Mouse (Mus musculus) erythroid progenitor cell, adult 5-6 weeks (primary cell): Measurements from ENCODE around the gene Zfp981. TPM values are rescaled to one million over a fixed set of nuclear protein-coding genes. Genes with fewer than 3 reads are reported as not detected.

Experiments used
- total RNA-seq, 2 experiments: library from RNA; stranded (forward) in 1 of 2; stranded (reverse) in 1 of 2; fragments of 150-400 nt in 1 of 2; fragments of 186-747, 209-891 nt in 1 of 2; gene quantifications; 2 replicates each; pipeline versions ENCODE4 v1.2.3 to v1.2.4; 2015 to 2017; ENCODE audit warnings: low replicate concordance in 2 of 2

Gene Zfp981
- total RNA-seq, 2 experiments from 2014 or later = not detected

Other genes starting within 250 kb of the Zfp981 start
- gene Zfp992, start 53.0 kb upstream of the Zfp981 start, total RNA-seq (2015; ENCODE audit: low replicate concordance) = 2.2 and 3.4 TPM in 2 replicates
- gene Zfp992, start 53.0 kb upstream of the Zfp981 start, total RNA-seq (2017; ENCODE audit: low replicate concordance) = 0.15 and 2.4 TPM in 2 replicates
- gene Zfp993, start 108.9 kb downstream of the Zfp981 start, total RNA-seq (2015; ENCODE audit: low replicate concordance) = 23.9 TPM in 1 of 2 replicates, not detected in the other
- 47.4 TPM in 1 of 2 replicates, not detected in the other for gene Zfp993, start 108.9 kb downstream of the Zfp981 start, total RNA-seq (2017; ENCODE audit: low replicate concordance)